Mouse (Mus musculus): ENCODE measurements around the gene Cd22.

- TF ChIP-seq CTCF (IDR thresholded peaks at IDR 0.05; ENCODE audit: insufficient read depth, low read depth, low read length) (no peak), POLR2A (IDR thresholded peaks at IDR 0.05; ENCODE audit: insufficient read depth, low read depth, low read length) (no peak)
Observed at GRCm38 (mm10) chr7:30895217-30895616, 15.1 kb upstream of the Cd22 start.

Data from olfactory bulb, adult 2 months (tissue).